Mouse (Mus musculus) hindbrain, embryonic 13.5 days (tissue): ENCODE measurements at regions not wholly inside any gene's neighbourhood (a gene's known extent, or its start where the extent isn't known, plus 50 kb on each side); places are given as distances from the start of the nearest gene placed in this dataset.

Source experiments
- ATAC-seq: fragments of 200-750 bp; cut with Nextera tagmentation; 2 replicates; pipeline ENCODE4 v1.8.0; 2017; ENCODE audit warnings: moderate TSS enrichment; ENCODE audit not compliant: low FRiP score
- H3K27ac ChIP-seq: fragments of 300-500 bp; sonication (generic); 2 replicates; pipeline ENCODE4 v1.5.1; 2015; ENCODE audit warnings: inconsistent platforms, mild to moderate bottlenecking, moderate library complexity
- H3K27me3 ChIP-seq: fragments of 300-500 bp; sonication (generic); 2 replicates; pipeline ENCODE4 v1.6.1; 2015; ENCODE audit warnings: mild to moderate bottlenecking, inconsistent platforms
- H3K36me3 ChIP-seq: fragments of 300-500 bp; sonication (generic); 2 replicates; pipeline ENCODE4 v1.6.1; 2015; ENCODE audit warnings: mild to moderate bottlenecking, inconsistent platforms
- H3K4me1 ChIP-seq: fragments of 300-500 bp; sonication (generic); replicated peaks from 2 replicates; pipeline ENCODE4 v1.6.1; 2015; ENCODE audit warnings: inconsistent platforms
- H3K4me2 ChIP-seq: fragments of 300-500 bp; sonication (generic); 2 replicates; pipeline ENCODE4 v1.6.1; 2015; ENCODE audit warnings: inconsistent platforms, mild to moderate bottlenecking, moderate library complexity
- H3K4me3 ChIP-seq: fragments of 300-500 bp; sonication (generic); 2 replicates; pipeline ENCODE4 v1.5.1; 2015; ENCODE audit warnings: mild to moderate bottlenecking, inconsistent platforms
- H3K9ac ChIP-seq: fragments of 300-500 bp; sonication (generic); 2 replicates; pipeline ENCODE4 v1.6.1; 2015; ENCODE audit warnings: mild to moderate bottlenecking, inconsistent platforms
- H3K9me3 ChIP-seq: fragments of 300-500 bp; sonication (generic); 2 replicates; pipeline ENCODE4 v1.6.1; 2016; ENCODE audit warnings: inconsistent platforms
- WGBS: fragments of 180-500 bp; shearing (Covaris S2); methylation state at CpG from one replicate; pipeline ENCODE4 v1.1.7; 2015; 5-methylcytosine and 5-hydroxymethylcytosine counted together

DNA sequence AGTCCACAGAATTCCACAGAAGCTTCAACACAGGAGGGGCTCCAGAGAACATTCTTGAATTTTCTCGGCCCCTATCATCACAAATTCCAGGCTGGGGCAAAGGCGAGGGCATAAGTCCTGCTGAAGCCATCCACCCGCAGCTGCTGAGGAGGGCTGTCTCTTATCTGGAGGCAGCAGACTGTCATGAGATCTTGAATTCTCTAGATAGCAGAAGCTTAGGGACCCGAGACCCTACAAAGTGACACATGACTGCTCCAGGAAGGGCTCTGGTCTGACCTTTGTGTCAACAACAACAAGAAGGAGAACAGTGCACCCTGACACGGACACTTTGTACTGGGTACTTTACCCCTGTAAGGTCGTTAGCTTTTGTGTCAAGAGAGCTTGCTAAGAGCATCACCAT is 57.2 kb downstream of the Lao1 start:
- Histone ChIP-seq H3K9ac (no peak overlapping the region), H3K36me3 (no peaks in the 10 kb centered on the region), H3K4me1 (peaks cover 17% of the 10 kb centered on the region), H3K27ac (no peak overlapping the region), H3K4me2 (no peak overlapping the region), H3K4me3 (no peak overlapping the region), H3K27me3 (no peaks in the 10 kb centered on the region), H3K9me3 (no peaks in the 10 kb centered on the region)
- WGBS: 68% methylated on average over 6 of the region's 6 CpGs
- ATAC-seq: no peak

DNA sequence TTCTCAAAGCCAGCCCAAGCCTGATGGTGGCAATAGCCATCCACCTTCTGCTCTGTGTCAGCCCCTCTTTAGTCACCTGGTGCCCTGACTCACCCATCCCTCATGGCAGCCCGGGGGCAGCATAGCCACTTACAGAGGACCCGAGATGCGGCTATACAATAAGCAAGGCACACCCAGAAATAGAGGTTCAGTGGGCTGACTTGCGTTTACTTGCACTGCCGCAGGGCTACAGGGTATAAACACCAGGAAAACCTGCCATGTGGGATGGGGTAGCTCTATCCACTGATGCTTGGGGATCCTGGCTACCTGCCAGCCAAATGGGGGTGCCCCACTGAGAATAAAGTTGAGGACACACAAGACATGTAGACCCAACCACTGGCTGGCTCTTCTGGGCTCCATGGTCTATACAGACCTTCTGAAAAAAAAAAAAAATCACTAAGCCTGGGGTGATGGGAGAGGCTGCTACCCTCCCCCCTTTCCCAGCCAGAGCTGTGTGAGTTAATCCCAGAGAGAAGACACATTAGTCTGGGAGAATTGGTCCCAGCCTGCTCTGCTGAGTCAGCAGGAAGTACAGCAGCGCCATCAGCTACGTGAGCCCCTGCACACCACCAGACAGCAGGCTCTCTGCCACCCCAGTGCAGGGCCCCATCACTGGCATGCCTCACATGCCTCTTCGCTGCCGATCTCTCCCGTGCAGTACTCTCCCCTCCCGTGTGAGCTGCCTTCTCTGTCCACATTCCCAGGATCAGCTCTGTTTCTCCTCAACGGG is 57.8 kb downstream of the Lao1 start:
- H3K36me3 ChIP-seq: no peaks in the 10 kb centered on the region
- H3K9ac ChIP-seq: no peak overlapping the region
- H3K9me3 ChIP-seq: no peaks in the 10 kb centered on the region
- peak overlapping the region; percentile 48; the same call in 1 of the 2 replicates for H3K27ac ChIP-seq
- H3K27me3 ChIP-seq: no peaks in the 10 kb centered on the region
- H3K4me1 ChIP-seq: peaks cover 17% of the 10 kb centered on the region
- peak; percentile 55; the same call in 1 of the 2 replicates for ATAC-seq
- no peak overlapping the region for H3K4me3 ChIP-seq
- WGBS: 52% methylated on average over 12 of the region's 12 CpGs
- 0 out of 2 replicates have a peak overlapping the region, but pooled peaks have one; percentile 17 for H3K4me2 ChIP-seq

DNA sequence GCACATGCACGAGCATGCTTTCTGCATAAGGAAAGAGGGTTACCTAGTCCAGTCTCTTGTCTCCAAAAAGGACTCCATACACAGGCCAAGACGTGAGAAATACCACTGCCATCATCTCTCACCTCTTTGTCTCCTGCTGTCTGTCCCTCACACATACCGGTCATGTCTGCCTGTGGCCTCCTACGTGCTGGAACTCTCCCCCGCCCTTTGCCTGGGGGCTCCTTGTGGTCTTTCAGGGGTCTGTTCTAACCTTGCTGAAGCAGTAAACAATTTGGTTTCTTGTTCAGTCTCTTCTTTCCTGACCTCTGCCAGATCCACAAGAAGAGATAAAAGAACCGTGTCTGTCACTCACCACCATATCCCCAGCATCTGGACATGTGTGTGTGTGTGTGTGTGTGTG is 61.0 kb downstream of the Lao1 start:
- H3K4me3 ChIP-seq: no peak overlapping the region
- H3K9me3 ChIP-seq: no peaks in the 10 kb centered on the region
- H3K36me3 ChIP-seq: no peaks in the 10 kb centered on the region
- no peak overlapping the region for H3K9ac ChIP-seq
- WGBS: 74% methylated on average over 6 of the region's 6 CpGs
- 0 out of 2 replicates have a peak overlapping the region, but pooled peaks have one; percentile 36 for H3K27ac ChIP-seq
- no peak for ATAC-seq
- H3K4me2 ChIP-seq: no peak overlapping the region
- H3K4me1 ChIP-seq: peaks cover 17% of the 10 kb centered on the region
- H3K27me3 ChIP-seq: 0 out of 2 replicates have a peak, but pooled peaks cover 2% of the 10 kb centered on the region

DNA sequence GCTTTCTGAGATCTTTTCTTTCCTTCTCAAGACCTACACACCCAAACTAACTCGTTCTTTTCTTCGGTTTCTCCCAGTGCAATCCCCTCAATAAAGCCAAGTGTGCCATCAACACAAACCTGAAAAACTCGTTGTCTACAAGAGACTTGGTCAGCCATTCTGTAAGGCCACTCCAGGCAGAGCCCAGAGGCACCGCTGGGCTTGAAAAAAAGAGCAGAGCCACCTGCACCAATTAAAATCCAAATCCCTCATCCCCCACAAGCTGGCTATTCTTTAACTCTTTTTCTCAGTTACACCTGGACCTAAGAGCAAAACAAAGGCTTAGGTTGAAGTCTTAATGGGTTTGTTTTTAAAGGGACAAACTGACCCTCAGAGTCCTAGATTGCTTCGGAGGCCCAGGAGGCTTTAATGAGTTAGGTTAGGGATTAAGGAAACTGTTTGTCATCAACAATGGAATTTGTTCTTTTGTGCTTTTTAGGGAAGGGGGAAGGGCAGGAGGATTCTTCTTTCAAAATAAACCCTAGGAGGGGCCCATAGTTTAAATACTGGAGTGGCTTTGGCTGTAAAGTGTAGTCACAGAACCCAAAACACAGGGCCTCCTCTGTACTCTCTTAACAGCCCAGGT is 65.0 kb downstream of the Lao1 start:
- Histone ChIP-seq H3K36me3 (no peaks in the 10 kb centered on the region), H3K27ac (no peak overlapping the region)

DNA sequence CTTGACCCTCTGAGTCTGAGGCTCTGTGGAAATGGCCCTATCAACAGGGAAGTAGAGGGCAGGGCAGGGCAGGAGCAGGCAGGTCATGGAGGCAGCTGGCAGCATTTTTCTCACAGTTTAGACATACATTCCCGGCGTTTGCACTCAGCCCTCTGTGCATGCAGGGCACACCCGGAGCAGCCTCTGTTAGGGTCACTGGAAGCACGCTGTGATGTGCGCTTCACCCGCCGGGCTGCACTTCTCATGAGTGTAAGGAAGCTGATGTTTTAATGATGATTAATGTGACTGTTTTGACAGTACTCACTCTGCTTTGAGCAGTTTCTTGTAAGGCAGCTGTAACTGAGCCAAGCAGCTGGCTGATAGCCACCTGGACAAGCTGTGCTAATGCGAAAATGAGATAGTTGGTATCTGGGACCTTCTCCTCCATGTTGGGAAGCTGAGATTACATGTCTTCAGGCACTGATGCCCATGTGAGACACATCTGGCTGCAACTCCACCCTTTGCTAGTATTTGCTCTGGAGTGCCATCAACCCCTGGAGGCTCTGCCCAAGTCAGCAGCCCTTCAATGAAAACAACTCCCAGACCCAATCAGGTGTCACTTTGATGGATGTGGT is 66.9 kb downstream of the Lao1 start:
- Histone ChIP-seq H3K9me3 (no peaks in the 10 kb centered on the region), H3K36me3 (no peaks in the 10 kb centered on the region), H3K4me2 (no peak overlapping the region), H3K27ac (no peak overlapping the region), H3K27me3 (0 out of 2 replicates have a peak, but pooled peaks cover 3% of the 10 kb centered on the region), H3K9ac (no peak overlapping the region), H3K4me1 (peaks cover 8% of the 10 kb centered on the region), H3K4me3 (no peak overlapping the region)
- 28% methylated on average over 8 of the region's 8 CpGs for WGBS
- no peak; the same call in 1 of the 2 replicates for ATAC-seq

More for the DNA sequence above, 65.0 kb downstream of the Lao1 start:
- ATAC-seq: no peak
- H3K4me2 ChIP-seq: no peak overlapping the region
- H3K4me1 ChIP-seq: peaks cover 8% of the 10 kb centered on the region
- H3K9me3 ChIP-seq: no peaks in the 10 kb centered on the region
- no peak overlapping the region for H3K9ac ChIP-seq
- H3K27me3 ChIP-seq: 0 out of 2 replicates have a peak, but pooled peaks cover 3% of the 10 kb centered on the region
- no peak overlapping the region for H3K4me3 ChIP-seq
- 19% methylated on average over 5 of the region's 5 CpGs for WGBS

DNA sequence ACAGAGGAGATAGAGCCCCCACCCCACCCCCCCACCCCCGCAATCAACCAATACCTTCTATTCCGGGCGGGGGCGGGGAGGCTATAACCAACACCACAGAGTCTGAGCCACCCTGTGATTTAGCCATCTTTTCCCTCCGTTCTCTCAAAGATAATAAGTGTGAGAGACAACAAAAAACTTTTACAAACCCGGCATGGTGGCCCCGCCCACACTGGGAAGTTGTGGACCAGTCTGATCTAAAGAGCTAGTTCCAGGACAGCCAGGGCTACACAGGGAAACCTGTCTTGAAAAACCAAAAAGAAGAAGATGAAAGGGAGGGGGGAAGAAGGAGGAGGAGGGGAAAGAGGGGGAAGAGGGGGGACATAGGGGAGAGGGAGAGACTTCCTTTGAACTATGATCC is 67.7 kb downstream of the Lao1 start:
- no peak for ATAC-seq
- no peak overlapping the region for H3K9ac ChIP-seq
- H3K4me1 ChIP-seq: peaks cover 8% of the 10 kb centered on the region
- H3K36me3 ChIP-seq: no peaks in the 10 kb centered on the region
- no peak overlapping the region for H3K4me3 ChIP-seq
- no peak overlapping the region for H3K27ac ChIP-seq
- 0 out of 2 replicates have a peak, but pooled peaks cover 3% of the 10 kb centered on the region for H3K27me3 ChIP-seq
- H3K4me2 ChIP-seq: no peak overlapping the region
- no peaks in the 10 kb centered on the region for H3K9me3 ChIP-seq
- WGBS: 47% methylated on average over 7 of the region's 7 CpGs

DNA sequence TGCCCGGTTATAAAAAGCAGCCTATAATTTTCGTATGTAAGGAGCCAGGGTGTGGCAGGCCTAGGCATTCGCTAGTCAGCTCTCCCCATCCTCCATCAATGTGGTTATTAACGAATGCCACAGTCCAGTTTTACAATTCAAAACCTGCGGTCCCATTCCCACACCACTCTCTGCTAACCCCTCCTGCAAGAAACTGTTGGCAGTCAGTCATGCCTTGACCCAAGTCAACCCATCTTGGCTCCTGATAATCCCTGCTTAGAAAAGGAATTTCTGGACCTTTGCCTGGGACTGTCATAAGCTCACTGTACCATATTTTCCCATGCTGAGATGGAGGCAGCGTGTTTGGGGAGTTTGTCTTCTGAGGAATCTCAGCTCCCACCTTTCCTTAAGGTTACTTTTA is 68.4 kb downstream of the Lao1 start:
- Histone ChIP-seq H3K27ac (no peak overlapping the region), H3K4me2 (no peak overlapping the region), H3K4me1 (peaks cover 8% of the 10 kb centered on the region), H3K27me3 (0 out of 2 replicates have a peak, but pooled peaks cover 3% of the 10 kb centered on the region), H3K9me3 (no peaks in the 10 kb centered on the region), H3K9ac (no peak overlapping the region), H3K36me3 (no peaks in the 10 kb centered on the region), H3K4me3 (no peak overlapping the region)
- 84% methylated on average over 6 of the region's 6 CpGs for WGBS
- no peak for ATAC-seq

DNA sequence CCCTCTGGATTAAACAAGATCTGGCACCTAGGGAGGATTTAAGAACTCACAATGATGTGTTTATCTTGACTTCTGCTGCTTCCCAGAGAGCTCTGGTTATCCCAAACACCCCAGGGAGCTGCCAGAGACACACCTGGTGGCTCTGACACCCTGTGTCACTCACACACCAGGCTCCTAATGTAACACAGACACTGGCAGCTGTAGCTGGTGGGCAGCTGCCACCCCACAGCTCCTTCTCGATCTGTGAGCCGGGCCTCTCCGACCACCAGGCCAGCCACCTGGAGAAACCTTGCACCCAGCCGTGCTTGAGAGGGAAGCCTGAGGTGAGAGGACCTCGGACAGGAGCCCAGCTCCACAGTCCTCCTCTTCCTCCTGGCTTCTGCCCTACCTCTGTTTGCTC is 69.5 kb downstream of the Lao1 start:
- WGBS: 57% methylated on average over 5 of the region's 5 CpGs
- H3K4me1 ChIP-seq: peaks cover 8% of the 10 kb centered on the region
- H3K27me3 ChIP-seq: 0 out of 2 replicates have a peak, but pooled peaks cover 3% of the 10 kb centered on the region
- H3K9me3 ChIP-seq: no peaks in the 10 kb centered on the region
- 0 out of 2 replicates have a peak overlapping the region, but pooled peaks have one; percentile 19 for H3K9ac ChIP-seq
- no peak overlapping the region for H3K27ac ChIP-seq
- no peak overlapping the region for H3K4me2 ChIP-seq
- ATAC-seq: no peak
- H3K36me3 ChIP-seq: no peaks in the 10 kb centered on the region
- no peak overlapping the region for H3K4me3 ChIP-seq

DNA sequence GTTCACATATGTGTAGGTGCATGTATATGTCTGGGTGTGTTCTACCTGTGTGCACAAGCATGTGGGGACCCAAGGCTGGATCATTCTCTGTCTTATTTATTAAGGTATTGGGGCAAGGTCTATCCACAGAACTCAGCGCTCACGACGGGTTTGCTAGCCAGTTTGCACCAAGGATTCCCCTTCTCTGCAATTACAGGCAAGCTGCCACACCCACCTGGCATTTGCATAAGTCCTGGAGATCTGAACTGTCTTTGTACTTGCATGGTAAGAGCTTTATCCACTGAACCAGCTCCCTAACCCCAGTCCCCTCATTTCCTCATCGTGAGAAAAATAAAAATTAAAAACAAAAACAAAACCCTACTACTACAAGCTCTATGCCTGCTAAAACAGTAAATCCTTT is 71.6 kb downstream of the Lao1 start:
- no peaks in the 10 kb centered on the region for H3K36me3 ChIP-seq
- H3K4me1 ChIP-seq: peaks cover 7% of the 10 kb centered on the region
- H3K4me3 ChIP-seq: no peak overlapping the region
- no peak overlapping the region for H3K9ac ChIP-seq
- WGBS: 73% methylated on average over 4 of the region's 4 CpGs
- no peaks in the 10 kb centered on the region for H3K9me3 ChIP-seq
- 0 out of 2 replicates have a peak, but pooled peaks cover 3% of the 10 kb centered on the region for H3K27me3 ChIP-seq
- no peak overlapping the region for H3K27ac ChIP-seq
- H3K4me2 ChIP-seq: no peak overlapping the region
- no peak for ATAC-seq

DNA sequence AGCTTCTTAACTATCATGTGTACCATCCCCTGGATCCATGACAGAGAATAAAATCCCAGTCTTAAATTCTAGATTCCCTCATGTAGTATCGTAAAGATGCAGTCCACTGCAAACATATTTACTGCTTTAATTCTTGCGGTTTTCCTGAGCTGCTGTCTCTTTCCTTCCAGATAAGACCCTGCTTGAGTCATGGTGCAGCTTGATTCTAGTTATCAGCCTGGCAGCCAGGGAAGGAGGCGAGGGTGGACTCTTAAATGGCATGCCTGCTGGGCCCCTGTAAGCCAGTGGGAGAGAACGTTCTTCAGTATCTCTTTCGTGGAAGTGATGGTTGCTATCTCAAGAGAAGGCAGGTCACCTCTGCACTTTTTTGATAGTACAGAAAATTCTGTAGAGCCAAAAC is 71.9 kb upstream of the Slc2a1 start:
- no peak for ATAC-seq
- Histone ChIP-seq H3K9ac (no peak overlapping the region), H3K9me3 (no peaks in the 10 kb centered on the region), H3K4me1 (no peaks in the 10 kb centered on the region), H3K27ac (no peak overlapping the region), H3K4me2 (no peak overlapping the region), H3K4me3 (no peak overlapping the region), H3K36me3 (no peaks in the 10 kb centered on the region), H3K27me3 (0 out of 2 replicates have a peak, but pooled peaks cover 3% of the 10 kb centered on the region)
- WGBS: 90% methylated on average over 5 of the region's 5 CpGs

DNA sequence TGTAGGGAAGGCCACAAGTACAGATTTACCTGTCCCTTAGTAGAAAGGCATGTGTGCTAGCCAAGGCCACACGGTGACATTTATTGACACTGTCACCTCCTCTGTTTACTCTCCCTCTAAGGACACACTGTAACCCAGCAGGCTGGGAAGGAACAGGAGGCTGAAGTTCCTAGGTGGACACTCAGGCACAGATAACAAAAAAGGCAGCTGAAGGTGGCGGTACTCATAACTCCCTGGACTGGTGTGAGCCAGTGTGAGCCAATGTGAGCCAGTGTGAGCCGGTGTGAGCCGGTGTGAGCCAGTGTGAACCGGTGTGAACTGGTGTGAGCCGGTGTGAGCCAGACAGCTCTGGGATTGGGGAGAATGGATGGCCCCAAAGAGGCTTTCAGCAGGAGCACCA is 68.5 kb upstream of the Slc2a1 start:
- Histone ChIP-seq H3K4me2 (no peak overlapping the region), H3K27me3 (0 out of 2 replicates have a peak, but pooled peaks cover 3% of the 10 kb centered on the region), H3K4me1 (peaks cover 11% of the 10 kb centered on the region), H3K9ac (no peak overlapping the region), H3K9me3 (no peaks in the 10 kb centered on the region), H3K36me3 (no peaks in the 10 kb centered on the region), H3K27ac (no peak overlapping the region), H3K4me3 (no peak overlapping the region)
- ATAC-seq: no peak
- WGBS: 92% methylated on average over 6 of the region's 6 CpGs

DNA sequence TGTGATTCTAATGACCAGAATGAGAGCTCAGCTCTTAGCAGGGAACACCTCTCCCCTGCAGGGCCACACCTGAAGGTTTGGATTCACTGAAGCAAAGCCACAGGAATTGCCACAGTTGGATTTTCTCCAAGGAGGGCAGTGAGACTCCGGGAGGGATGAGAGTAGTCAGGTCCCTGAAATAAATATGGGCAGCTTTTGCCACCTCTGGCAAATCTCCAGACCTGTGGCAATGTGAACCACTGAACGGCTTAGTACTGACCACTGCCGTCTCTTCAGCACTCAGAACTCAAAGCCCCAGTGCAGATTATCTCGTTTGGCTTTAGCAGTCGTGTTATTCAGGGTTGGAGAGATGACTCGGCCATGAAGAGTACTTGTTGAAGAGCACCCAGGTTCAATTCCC is 66.9 kb upstream of the Slc2a1 start:
- Histone ChIP-seq H3K4me2 (no peak overlapping the region), H3K9me3 (no peaks in the 10 kb centered on the region)
- WGBS: 72% methylated on average over 6 of the region's 6 CpGs

More for the DNA sequence above, 66.9 kb upstream of the Slc2a1 start:
- Histone ChIP-seq H3K9ac (no peak overlapping the region), H3K4me3 (no peak overlapping the region), H3K27me3 (0 out of 2 replicates have a peak, but pooled peaks cover 3% of the 10 kb centered on the region), H3K27ac (no peak overlapping the region), H3K36me3 (no peaks in the 10 kb centered on the region), H3K4me1 (peaks cover 15% of the 10 kb centered on the region)
- no peak for ATAC-seq
